Mouse (Mus musculus) lung, adult 2 months (tissue): Measurements from ENCODE around the gene Gbp4. TPM values are rescaled to one million over a fixed set of nuclear protein-coding genes. Genes with fewer than 3 reads are reported as not detected.
A peak's percentile ranks its signal among the peaks of the same experiment; 100 is the strongest.
"Not testable (repeated sequence)": the region's sequence is repeated elsewhere in the genome, so short reads cannot be mapped to it uniquely, and the experiment has no call there.

Experiments
- DNase-seq: peaks from one replicate; pipeline ENCODE4 v3.0.0; 2022
- H3K4me1 ChIP-seq: fragments of 200-500 bp; 2 replicates; pipeline ENCODE4 v1.6.1; 2011; ENCODE audit warnings: low read length; ENCODE audit not compliant: control insufficient read depth, insufficient read depth
- H3K4me3 ChIP-seq: fragments of 200-500 bp; replicated peaks from 2 replicates; pipeline ENCODE3; 2011; ENCODE audit warnings: low read depth, mild to moderate bottlenecking, control low read depth, low read length; ENCODE audit errors: extremely low read depth
- CTCF ChIP-seq: fragments of 200-500 bp; IDR thresholded peaks from 2 replicates; pipeline ENCODE4 v1.5.1; 2011; ENCODE audit warnings: mild to moderate bottlenecking, low read length, control low read depth; ENCODE audit not compliant: insufficient read depth
- POLR2A ChIP-seq: fragments of 200-500 bp; IDR thresholded peaks from 2 replicates; pipeline ENCODE4 v1.6.1; 2011; ENCODE audit warnings: low read depth, mild to moderate bottlenecking, control low read depth, low read length, borderline replicate concordance; ENCODE audit errors: extremely low read depth
- WGBS: fragments of 180-500 bp; shearing (Covaris S2); methylation state at CpG from one replicate; pipeline ENCODE4 v1.1.7; 2018; 5-methylcytosine and 5-hydroxymethylcytosine counted together
- polyA plus RNA-seq: library from polyadenylated mRNA; depleted of rRNA; stranded (reverse); fragments of >200 nt; gene quantifications from 2 replicates; pipeline ENCODE4 v1.2.3, GENCODE M21; 2012; rRNA removed

Gene Gbp4
- polyA plus RNA-seq, 1 experiment, result 18.3 TPM

- no peak for TF ChIP-seq POLR2A
- TF ChIP-seq CTCF, result no peak
- Histone ChIP-seq H3K4me3 (no peak overlapping the region), H3K4me1 (peaks cover 4% of the 10 kb centered on the region; the same call in 1 of the 2 replicates)
- WGBS, result 49% methylated on average over 2 of the region's 2 CpGs
- DNase-seq, result no peak
Measured at GRCm38 (mm10) chr5:105115740-105116139, 23.6 kb downstream of the Gbp4 start.

GRCm38 (mm10) chr5:105114696-105115095, 24.7 kb downstream of the Gbp4 start:
- peaks cover 6% of the 10 kb centered on the region for H3K4me1 ChIP-seq
- TF ChIP-seq CTCF (no peak), POLR2A (no peak)
- DNase-seq, result no peak
- no peak overlapping the region for H3K4me3 ChIP-seq
- WGBS, result 70% methylated on average over 2 of the region's 2 CpGs

- no peak for TF ChIP-seq CTCF
- TF ChIP-seq POLR2A, result no peak
- no peak for DNase-seq
- Histone ChIP-seq H3K4me3 (no peak overlapping the region), H3K4me1 (peaks cover 10% of the 10 kb centered on the region)
- 89% methylated on average over 5 of the region's 5 CpGs for WGBS
Measured at GRCm38 (mm10) chr5:105113656-105114055, 25.7 kb downstream of the Gbp4 start.

- 3% methylated on average over 4 of the region's 4 CpGs for WGBS
- peak; percentile 43 for DNase-seq
- H3K4me3 ChIP-seq, H3K4me1 ChIP-seq: not testable (repeated sequence)
Measured at GRCm38 (mm10) chr5:105110271-105110852, 29.0 kb downstream of the Gbp4 start.

GRCm38 (mm10) chr5:105109775-105110174, 29.6 kb downstream of the Gbp4 start:
- 7% methylated on average over 1 of the region's 1 CpGs for WGBS
- not testable (repeated sequence) for DNase-seq, H3K4me1 ChIP-seq
- H3K4me3 ChIP-seq, result peak overlapping the region; percentile 41

- not testable (repeated sequence) for H3K4me1 ChIP-seq, H3K4me3 ChIP-seq, DNase-seq
- WGBS, result 49% methylated on average over 2 of the region's 2 CpGs
Measured at GRCm38 (mm10) chr5:105105689-105106088, 33.7 kb downstream of the Gbp4 start.

GRCm38 (mm10) chr5:105081900-105082299, 57.5 kb downstream of the Gbp4 start:
- no peak for DNase-seq
- H3K4me3 ChIP-seq, result no peak overlapping the region
- no peaks in the 10 kb centered on the region for H3K4me1 ChIP-seq
- no peak for TF ChIP-seq CTCF
- TF ChIP-seq POLR2A, result no peak

GRCm38 (mm10) chr5:105068356-105068755, 71.0 kb downstream of the Gbp4 start:
- H3K4me1 ChIP-seq, H3K4me3 ChIP-seq, DNase-seq: not testable (repeated sequence)

Other genes with a start within 250 kb of the Gbp4 start
- 1.4 and 2.2 TPM in 2 replicates for gene Abcg3, start 156.9 kb downstream of the Gbp4 start, polyA plus RNA-seq
- gene Gbp9, start within 50 bp of the Gbp4 start, polyA plus RNA-seq, result 11.6 and 16.6 TPM in 2 replicates
- gene Gbp8, start within 50 bp of the Gbp4 start, polyA plus RNA-seq, result 2.3 and 2.6 TPM in 2 replicates
- 0.50 and 1.2 TPM in 2 replicates for gene Gbp10, start 99.9 kb upstream of the Gbp4 start, polyA plus RNA-seq
- 1.5 and 1.6 TPM in 2 replicates for gene Gm43302, start 154.1 kb upstream of the Gbp4 start, polyA plus RNA-seq
- 3.2 and 4.4 TPM in 2 replicates for gene Gbp6, start 154.1 kb upstream of the Gbp4 start, polyA plus RNA-seq